Mouse (Mus musculus) hematopoietic stem cell, adult 5-6 weeks (primary cell): ENCODE results near the gene Lenep. TPM values are rescaled to one million over a fixed set of nuclear protein-coding genes. Genes with fewer than 3 reads are reported as not detected.
A peak's percentile ranks its signal among the peaks of the same experiment; 100 is the strongest.

ENCODE experiments used
- ATAC-seq, 2 experiments: fragments of 125-278 bp in 1 of 2; replicated peaks in 1 of 2; 2 replicates each; pipeline ENCODE4 v1.8.0; 2016 to 2017; ENCODE audit warnings: inconsistent platforms in 2 of 2, mild to moderate bottlenecking in 2 of 2, moderate number of reproducible peaks in 2 of 2, low read depth in 1 of 2, moderate TSS enrichment in 1 of 2; ENCODE audit not compliant: low FRiP score in 2 of 2, poor library complexity in 2 of 2, severe bottlenecking in 2 of 2, insufficient read depth in 1 of 2, low TSS enrichment in 1 of 2
- total RNA-seq: library from RNA; stranded (forward); fragments of 172-1452, 232-1000 nt; gene quantifications from 2 replicates; pipeline ENCODE4 v1.2.3, GENCODE M21; 2017

The Lenep gene
- total RNA-seq, 1 experiment from 2014 or later: 0.15 TPM

DNA sequence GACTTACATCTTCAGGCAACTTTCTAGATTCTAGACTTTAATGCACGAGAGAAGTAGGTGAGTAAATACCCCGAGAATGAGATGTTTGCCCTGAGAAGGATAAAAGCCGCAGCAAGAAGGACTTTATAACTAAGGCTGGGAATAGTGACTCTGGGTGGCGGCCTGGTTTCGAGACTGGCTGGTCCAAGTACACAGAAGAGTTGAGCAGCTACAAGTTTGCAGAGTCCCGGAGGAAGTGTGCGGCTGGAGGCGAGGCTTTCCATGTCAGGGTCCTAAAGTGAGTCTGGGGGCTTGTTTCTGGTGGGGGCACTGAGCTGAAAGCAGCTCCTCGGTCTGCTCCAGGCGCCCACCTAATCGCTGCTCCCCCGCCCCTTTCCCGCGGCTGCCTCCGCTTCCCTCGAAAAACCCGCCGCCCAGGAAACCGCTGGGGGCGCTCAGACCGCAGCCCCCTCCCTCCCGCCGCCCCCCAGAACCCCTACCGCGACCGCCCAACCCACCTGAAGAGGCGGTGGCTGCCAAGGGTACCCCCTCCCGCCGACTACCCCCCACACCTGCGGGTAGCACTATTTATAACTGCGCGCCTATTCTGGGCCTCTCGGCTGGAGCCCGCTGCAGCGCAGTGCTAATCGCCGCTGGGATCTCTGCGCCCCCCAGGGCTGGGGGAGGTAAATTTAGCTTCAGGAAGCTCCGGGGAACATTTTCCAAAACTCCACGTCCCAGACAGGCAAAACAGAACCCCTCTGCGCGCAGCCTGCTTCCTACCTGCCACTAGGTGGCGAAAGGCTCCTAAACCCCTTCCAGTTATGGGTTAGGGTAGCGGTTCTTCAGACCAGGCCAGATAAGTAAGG, 6.6 kb downstream of the Lenep start:
- 0 out of 4 replicates have a peak, but pooled peaks of 1 of the 2 experiments have one; percentile 39 for ATAC-seq

DNA sequence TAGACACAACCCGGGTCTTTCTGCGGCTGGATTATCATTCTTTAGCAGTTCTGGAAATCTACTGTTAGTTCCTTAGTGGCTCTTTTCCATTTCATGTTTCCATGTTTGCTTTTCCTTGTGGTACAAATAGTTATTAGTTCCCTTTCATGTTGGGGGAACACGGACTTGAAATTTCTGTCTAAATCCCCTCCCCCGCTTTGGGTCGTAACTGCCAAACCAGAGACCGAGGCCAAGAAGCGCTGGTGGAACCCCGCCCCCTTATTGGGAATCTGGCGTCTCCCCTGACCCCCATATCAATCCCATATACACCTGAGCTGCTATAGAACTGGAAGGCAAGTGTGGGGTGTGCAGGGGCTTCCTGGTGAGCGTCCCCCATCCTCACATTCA, 7.2 kb downstream of the Lenep start:
- no peak for ATAC-seq

GRCm38 (mm10) chr3:89394894-89395256, 7.7 kb downstream of the Lenep start:
- ATAC-seq: no peak

GRCm38 (mm10) chr3:89394006-89394893, 8.3 kb downstream of the Lenep start, which contains the start of gene Zbtb7b:
Gene Zbtb7b, minus strand, starts transcription at chr3:89394776.
- peak; percentile 47 to 61 for ATAC-seq

DNA sequence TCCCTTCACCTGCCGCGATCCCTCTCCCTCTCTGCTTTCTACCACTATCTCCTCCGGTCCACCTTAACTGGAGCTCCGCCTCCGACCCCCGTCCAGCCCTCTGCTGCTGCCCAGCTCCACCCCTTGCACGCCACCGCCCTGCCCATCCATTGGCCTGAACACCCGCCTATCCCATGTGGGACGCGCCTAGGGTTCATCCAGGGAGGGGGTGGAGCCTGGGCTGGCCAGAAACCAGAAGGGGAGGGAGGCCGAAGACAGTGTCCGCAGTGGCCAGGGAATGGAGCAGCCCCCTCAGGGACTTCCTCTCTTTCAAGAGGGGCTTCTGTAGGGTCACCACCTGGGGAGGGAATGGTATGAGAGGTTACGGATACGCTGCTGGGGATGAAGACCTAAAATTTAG, 9.0 kb downstream of the Lenep start:
- ATAC-seq: peak; percentile 85 to 86

- no peak for ATAC-seq
Measured at GRCm38 (mm10) chr3:89392871-89393311, 9.7 kb downstream of the Lenep start.

GRCm38 (mm10) chr3:89391663-89392511, 10.7 kb downstream of the Lenep start:
- no peak for ATAC-seq

DNA sequence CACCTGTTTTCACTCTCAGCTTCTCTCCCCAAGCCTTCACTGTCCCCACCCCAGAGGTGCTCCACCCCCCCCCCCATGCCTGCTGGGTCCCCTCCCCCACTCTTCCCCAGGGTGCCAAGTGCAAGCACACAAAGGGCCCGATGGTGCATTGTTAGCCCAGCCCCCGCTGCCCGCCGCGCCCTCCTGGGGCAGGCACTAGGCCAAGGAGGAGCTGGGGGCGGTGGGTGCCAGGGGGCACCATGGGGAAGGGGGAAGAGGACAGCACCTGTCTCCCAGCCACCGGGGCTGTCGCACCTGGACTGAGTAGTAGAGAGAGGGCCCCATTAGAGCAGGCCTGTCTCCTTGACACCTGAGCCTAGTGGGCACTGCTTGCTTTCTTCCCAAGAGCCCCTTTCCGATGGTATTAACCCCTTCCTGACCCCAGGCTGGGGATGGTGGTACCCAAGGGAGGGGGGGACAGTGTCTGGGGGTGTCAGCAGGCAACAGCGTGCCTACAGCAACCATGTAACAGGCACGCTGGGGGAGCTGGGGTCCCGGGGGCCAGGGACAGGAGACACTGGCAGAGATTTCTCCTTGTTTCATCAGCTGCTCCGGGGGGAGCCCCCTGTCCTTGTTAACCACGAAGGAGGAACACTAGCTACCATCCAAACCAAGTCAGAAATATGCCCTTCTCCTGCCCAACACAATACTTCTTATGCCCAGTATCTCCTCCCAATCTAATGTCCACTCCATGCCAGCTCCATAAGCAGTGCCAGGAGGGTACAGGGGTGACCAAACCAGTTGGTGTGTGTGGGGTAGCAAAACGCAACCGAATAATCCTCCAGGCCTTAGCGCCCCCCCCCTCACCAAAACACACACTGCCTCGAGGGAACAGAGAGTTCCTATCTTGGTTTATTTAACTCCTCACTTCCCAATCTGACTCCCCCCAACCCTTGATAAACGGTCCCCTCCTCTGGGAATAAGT, 11.6 kb downstream of the Lenep start:
- ATAC-seq: no peak

GRCm38 (mm10) chr3:89390111-89390515, 12.5 kb downstream of the Lenep start:
- no peak for ATAC-seq

DNA sequence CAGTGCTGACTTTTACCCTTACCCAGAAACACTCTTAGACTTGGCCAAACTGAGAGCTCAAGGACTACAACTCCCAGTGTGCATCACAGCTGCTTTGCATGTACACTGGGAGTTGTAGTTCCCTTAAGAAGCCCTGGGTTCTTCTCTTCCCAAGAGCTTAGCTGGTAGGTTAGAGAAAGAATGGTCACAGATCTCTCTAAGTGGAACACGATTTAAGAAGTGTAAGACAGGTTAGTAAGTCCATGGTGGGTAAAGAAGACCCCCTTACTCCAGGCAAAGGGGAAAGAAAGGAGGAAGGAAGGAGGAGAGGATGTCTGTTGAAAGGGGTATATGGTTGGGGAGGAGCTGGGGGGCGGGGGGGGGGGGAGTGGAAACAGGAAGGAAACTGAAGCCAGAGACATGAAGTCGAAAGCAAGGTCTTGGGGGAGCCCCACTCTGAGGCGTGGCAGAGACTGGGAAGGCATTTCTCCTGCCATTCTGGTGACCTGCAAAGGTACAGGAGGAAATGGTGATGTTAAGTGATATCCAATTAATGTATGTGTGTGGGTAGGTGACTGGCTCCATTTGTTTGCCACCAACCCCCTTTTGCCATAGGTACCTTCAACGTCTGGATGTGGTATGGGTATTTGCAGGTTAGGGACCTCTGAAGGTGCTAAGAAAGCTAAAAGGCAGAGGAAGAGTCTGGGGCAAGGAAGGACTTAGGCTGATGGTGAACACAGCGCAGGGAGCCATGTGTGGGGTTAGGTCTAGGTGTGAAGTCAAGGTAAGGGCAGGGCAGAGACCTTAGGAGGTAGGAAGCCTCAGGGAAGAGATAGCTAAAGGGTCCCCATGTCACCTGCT, 13.5 kb downstream of the Lenep start:
- ATAC-seq: 0 out of 4 replicates have a peak, but pooled peaks have one; percentile 17 to 20

DNA sequence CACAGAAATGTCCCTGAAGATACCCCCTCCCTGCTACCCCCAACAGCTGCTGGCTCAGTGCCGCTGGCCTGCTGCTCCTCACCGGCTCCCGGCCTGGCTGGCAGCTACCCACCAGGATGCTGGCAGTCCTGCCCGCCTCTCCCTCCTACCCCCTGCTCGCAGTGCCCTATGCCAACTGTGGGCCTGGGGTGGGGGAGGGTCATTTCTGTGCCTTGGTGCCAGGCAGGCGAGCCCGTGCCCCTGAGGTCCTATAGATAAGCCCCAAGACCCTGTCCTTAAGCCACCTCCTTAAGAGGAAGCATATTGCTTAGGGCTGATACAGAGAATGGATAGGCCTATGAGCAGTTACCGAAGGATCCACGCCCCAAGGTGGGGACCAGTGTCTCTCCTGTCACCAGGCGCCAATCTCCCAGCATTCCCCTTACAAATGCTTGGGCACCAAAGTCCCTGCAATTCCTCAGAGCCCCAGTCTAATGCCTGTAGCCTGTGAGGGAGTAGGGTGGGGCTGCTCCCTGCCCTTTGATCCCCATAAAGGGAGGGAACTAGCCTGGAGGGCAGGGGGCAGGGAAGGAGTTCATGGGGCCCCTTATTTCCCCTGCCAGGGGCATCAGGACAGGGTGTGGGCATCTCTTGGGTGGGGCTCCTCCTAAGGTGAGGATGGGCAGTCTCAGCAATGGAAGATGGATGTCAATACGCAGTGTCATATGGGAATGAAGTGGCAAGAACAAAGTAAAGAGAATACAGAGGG, 14.3 kb downstream of the Lenep start:
- no peak for ATAC-seq

- no peak for ATAC-seq
Measured at GRCm38 (mm10) chr3:89387632-89388031, 15.0 kb downstream of the Lenep start.

GRCm38 (mm10) chr3:89386438-89387420, 15.9 kb downstream of the Lenep start:
- ATAC-seq: no peak

DNA sequence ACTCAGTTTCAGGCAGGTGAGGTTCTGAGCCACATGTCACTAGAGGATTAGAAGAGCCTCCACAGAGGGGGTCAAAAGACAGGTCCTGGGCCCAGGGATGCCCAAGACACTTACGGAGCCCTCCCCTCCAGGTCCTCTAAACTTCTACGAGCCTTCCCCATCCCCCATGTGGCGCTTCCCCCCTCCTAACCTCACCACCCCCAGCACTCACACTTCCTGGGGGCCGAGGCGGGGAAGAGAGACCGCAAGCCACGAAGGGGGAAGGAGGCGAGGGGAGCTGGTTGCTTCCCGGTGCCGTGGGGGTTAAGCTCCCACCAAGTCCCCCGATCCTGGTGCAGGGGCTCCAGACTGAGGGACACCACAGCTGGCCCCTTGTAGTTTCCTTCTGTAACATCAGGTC, 17.1 kb downstream of the Lenep start:
- no peak for ATAC-seq
